Mouse (Mus musculus) midbrain, embryonic 16.5 days (tissue): ENCODE results near the gene Sap18b. TPM values are rescaled to one million over a fixed set of nuclear protein-coding genes. Genes with fewer than 3 reads are reported as not detected.
A peak's percentile ranks its signal among the peaks of the same experiment; 100 is the strongest.
"Not testable (repeated sequence)": the region's sequence is repeated elsewhere in the genome, so short reads cannot be mapped to it uniquely, and the experiment has no call there.

Experiments used
- ATAC-seq: fragments of 200-750 bp; cut with Nextera tagmentation; 2 replicates; pipeline ENCODE4 v1.8.0; 2017; ENCODE audit warnings: moderate TSS enrichment
- H3K27ac ChIP-seq: fragments of 300-500 bp; sonication (generic); 2 replicates; pipeline ENCODE4 v1.5.1; 2014; ENCODE audit warnings: mild to moderate bottlenecking, low read length, mixed read lengths
- H3K27me3 ChIP-seq: fragments of 300-500 bp; sonication (generic); 2 replicates; pipeline ENCODE4 v1.6.1; 2014; ENCODE audit warnings: low read depth, low read length, mixed read lengths; ENCODE audit not compliant: control insufficient read depth, insufficient read depth
- H3K36me3 ChIP-seq: fragments of 300-500 bp; sonication (generic); 2 replicates; pipeline ENCODE4 v1.6.1; 2014; ENCODE audit warnings: mild to moderate bottlenecking, low read length, moderate library complexity, mixed read lengths; ENCODE audit not compliant: control insufficient read depth, insufficient read depth
- H3K4me1 ChIP-seq: fragments of 300-500 bp; sonication (generic); 2 replicates; pipeline ENCODE4 v1.6.1; 2014; ENCODE audit warnings: mild to moderate bottlenecking, low read length, mixed read lengths; ENCODE audit not compliant: control insufficient read depth, insufficient read depth
- H3K4me2 ChIP-seq: fragments of 300-500 bp; sonication (generic); 2 replicates; pipeline ENCODE4 v1.6.1; 2014; ENCODE audit warnings: mild to moderate bottlenecking, low read length, mixed read lengths
- H3K4me3 ChIP-seq: fragments of 300-500 bp; sonication (generic); 2 replicates; pipeline ENCODE4 v1.5.1; 2014; ENCODE audit warnings: low read depth, mild to moderate bottlenecking, low read length, moderate library complexity, mixed read lengths
- H3K9ac ChIP-seq: fragments of 300-500 bp; sonication (generic); 2 replicates; pipeline ENCODE4 v1.6.1; 2014; ENCODE audit warnings: low read depth, low read length, mixed read lengths
- H3K9me3 ChIP-seq: fragments of 300-500 bp; sonication (generic); replicated peaks from 2 replicates; pipeline ENCODE4 v1.6.1; 2014; ENCODE audit warnings: mild to moderate bottlenecking, low read length, mixed read lengths; ENCODE audit not compliant: control insufficient read depth, poor library complexity, severe bottlenecking
- WGBS: fragments of 180-500 bp; shearing (Covaris S2); extraction: QIAGEN DNeasy Blood & Tissue Kit; methylation state at CpG from one replicate; pipeline ENCODE4 v1.1.7; 2014; 5-methylcytosine and 5-hydroxymethylcytosine counted together
- polyA plus RNA-seq: library from polyadenylated mRNA; unstranded; fragments of >200 nt; fragmentation: Nextera tagmentation; extraction: Ambion mirVana; gene quantifications from 2 replicates; pipeline ENCODE4 v1.2.1, GENCODE M21; 2015

Gene Sap18b
- polyA plus RNA-seq, 1 experiment from 2014 or later: 209 TPM

DNA sequence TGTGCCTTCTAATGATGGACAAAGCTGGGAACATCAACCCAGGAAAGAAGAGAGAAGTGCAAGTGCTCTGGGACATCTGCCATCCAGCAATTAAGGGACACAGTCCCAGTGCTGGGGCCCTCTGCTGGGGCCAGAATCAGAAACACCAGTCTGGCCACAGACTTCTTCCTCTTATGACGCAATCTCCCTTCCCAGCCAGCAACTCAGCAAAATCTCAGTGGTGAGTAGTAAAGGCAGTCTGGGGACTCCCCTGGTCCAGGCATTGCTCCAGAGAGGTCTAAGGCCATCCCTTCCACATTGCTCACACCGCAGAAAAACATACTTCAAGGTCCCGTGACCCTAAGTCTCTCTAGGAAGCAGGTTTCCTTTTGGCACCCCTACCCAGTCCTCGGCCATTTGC is 27.1 kb downstream of the Sap18b start:
- Histone ChIP-seq H3K4me2 (peak overlapping the region; percentile 85), H3K9me3 (no peaks in the 10 kb centered on the region), H3K4me1 (peaks cover 11% of the 10 kb centered on the region), H3K27me3 (no peaks in the 10 kb centered on the region), H3K4me3 (peak overlapping the region; percentile 53), H3K9ac (peak overlapping the region; percentile 70), H3K27ac (no peak overlapping the region), H3K36me3 (no peaks in the 10 kb centered on the region)
- WGBS: 76% methylated on average over 4 of the region's 4 CpGs
- ATAC-seq: no peak

DNA sequence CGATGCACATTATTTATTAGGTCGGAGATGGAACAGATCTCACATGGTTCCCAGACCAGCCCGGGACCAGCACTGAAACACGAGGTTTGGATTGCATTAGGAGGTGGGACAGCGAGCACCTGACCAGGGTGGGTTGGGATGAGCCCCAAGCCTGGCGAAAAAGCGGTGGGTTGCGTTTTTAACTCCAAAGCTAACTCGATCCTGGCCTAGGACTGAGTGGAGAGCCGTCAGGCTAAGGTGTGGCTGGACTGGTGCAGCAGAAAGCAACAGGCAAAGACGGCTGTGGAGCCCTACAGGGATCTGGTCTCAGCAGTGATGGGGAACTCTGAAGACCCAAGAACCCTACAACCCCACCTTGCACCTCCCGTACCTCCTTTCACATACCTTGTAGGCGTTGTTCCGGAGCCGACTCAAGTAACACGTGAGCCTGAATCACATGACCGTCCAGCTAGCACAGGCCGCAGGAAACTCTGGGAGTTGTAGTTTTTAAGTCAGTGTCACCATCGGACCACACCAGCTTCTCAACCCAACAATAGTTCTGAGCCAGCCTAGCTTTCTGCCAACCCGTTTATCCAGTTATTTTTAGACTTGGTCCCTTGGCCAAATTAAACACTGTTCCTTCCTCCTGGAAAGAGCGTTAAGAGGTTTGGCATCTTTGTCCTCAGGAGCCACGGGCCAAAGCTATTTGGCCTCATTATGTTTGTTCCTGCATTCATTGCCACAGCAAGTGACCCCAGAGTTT is 28.1 kb downstream of the Sap18b start, which contains the start of gene Slc38a7:
Slc38a7 (minus strand) TSS at position 438 of the 742 bp plus-strand sequence.
- Histone ChIP-seq H3K36me3 (no peaks in the 10 kb centered on the region), H3K4me1 (peaks cover 11% of the 10 kb centered on the region), H3K27me3 (no peaks in the 10 kb centered on the region), H3K9me3 (no peaks in the 10 kb centered on the region), H3K4me3 (peak within 1 kb of the TSS; percentile 53), H3K27ac (0 out of 2 replicates have a peak within 1 kb of the TSS, but pooled peaks have one; percentile 31), H3K9ac (peak within 1 kb of the TSS; percentile 70), H3K4me2 (peak within 1 kb of the TSS; percentile 85)
- ATAC-seq: peak; percentile 96
- 6% methylated on average over 22 of the region's 22 CpGs for WGBS

DNA sequence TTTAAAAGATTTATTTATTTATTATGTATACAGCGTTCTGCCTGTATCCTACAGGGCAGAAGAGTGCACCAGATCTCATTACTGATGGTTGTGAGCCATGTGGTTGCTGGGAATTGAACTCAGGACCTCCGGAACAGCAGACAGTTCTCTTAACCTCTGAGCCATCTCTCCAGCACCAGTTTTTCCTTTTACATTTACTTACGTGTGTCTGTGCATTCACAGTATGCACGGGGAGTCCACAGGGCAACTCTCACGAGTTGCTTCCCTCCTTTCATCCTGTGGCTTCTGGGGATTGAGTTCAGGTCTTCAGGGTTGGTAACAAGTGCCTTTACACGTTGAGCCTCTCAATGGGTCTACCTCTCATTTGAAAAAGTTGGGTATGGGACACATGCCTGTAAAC is 29.0 kb downstream of the Sap18b start:
- Histone ChIP-seq H3K27ac (no peak overlapping the region), H3K4me1 (peaks cover 11% of the 10 kb centered on the region), H3K9me3 (no peaks in the 10 kb centered on the region), H3K9ac (no peak overlapping the region), H3K27me3 (no peaks in the 10 kb centered on the region), H3K4me3 (no peak overlapping the region), H3K36me3 (no peaks in the 10 kb centered on the region), H3K4me2 (no peak overlapping the region)
- WGBS: 89% methylated on average over 6 of the region's 6 CpGs
- ATAC-seq: no peak

DNA sequence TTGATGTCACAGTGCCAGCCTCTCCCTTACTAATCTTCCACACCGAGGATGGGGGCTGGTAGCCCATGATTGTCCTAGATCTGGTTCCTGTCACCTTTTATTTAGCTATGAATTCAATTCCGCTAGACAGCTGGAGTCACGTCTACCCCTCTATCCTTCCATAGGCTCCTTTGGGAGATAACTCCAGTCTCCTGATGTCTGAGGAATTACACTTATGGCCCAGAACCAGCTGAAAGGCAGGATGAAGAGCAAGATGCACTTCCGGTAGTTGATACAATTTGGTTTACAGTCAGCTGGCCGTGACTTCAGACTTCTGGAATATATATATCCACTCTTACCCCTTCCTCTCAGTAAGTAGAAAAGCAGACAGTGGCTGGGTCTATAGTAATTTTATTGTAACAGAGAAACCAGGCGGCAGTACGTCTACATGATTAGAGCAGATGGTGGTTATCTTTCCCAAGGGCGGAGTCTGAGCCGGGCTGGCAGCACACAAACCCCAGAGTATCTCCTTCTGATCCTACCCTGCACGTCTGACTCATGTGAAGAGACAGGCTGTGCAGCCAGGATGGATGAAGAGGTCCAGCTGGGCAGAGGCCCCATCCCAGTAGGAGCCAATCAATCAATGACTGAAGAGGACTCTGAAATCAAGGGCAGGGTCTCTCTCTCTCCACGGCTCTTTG is 38.8 kb downstream of the Sap18b start:
- H3K36me3 ChIP-seq: peaks cover 26% of the 10 kb centered on the region
- H3K27me3 ChIP-seq, H3K4me2 ChIP-seq, H3K9me3 ChIP-seq, H3K27ac ChIP-seq, H3K9ac ChIP-seq, H3K4me3 ChIP-seq, ATAC-seq, H3K4me1 ChIP-seq: not testable (repeated sequence)
- 88% methylated on average over 10 of the region's 11 CpGs for WGBS

DNA sequence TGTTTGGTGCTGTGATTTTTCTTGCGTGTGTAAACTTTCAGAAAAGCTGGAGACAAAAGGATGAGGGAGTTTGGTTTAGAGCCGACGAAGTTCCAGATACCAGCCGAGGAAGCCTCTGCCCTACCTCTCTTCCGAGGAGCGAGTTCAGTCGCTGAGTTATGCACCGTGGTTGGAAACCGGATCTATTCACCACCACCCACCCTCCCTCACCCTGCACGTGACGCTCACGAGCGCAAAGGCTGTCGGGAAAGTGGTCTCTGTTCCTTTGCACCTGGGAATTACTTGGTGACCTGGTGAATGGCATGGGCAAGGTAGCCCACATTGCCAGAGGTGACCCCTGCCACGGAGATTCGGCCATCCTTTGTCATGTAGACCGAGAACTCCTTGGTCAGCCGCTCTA is 39.7 kb downstream of the Sap18b start:
- H3K36me3 ChIP-seq: peaks cover 33% of the 10 kb centered on the region
- not testable (repeated sequence) for H3K27me3 ChIP-seq, H3K9me3 ChIP-seq, H3K4me3 ChIP-seq, H3K9ac ChIP-seq, H3K4me1 ChIP-seq, H3K4me2 ChIP-seq, H3K27ac ChIP-seq, ATAC-seq
- WGBS: 96% methylated on average over 17 of the region's 18 CpGs

DNA sequence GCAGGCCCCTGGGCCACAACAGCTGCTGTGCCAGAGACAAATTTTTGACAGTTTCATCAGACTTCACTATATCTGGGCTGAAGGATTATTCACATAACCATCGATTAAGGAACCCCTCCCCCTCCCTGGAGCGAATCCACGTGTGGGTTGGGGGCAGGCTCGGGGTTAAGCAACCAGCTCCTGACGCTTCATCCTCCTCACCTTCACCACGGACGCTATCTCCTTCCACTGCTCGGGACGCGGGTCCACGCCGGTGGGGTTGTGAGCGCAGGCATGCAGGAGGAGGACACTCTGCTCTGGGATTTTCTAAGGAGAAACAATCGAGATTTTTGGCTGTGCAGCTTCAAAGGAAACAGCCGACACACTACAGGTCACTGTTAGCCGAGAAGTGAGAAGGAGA is 46.5 kb downstream of the Sap18b start:
- WGBS: 96% methylated on average over 16 of the region's 16 CpGs
- ATAC-seq: no peak
- no peak overlapping the region for H3K9ac ChIP-seq

DNA sequence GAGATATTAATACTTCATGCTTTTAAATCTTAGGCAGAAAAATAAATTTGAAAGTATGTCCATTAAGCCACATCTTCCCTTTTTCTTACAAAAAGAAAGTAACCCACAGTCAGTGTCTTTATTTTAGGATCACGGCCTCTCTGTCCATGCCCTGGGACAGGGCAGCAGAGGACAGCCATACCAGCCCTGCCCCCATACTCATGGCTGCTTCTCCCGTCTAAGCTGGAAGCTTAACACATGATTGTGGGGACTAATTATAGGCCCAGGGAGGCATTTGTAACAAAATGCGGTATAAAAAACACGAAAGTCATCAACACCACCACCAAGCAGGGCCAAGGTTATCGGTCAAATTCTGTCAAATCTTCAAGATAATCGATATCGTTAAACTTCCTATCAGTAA is 50.1 kb downstream of the Sap18b start:
- H3K27ac ChIP-seq: no peak overlapping the region
- no peaks in the 10 kb centered on the region for H3K27me3 ChIP-seq
- ATAC-seq: no peak
- no peak overlapping the region for H3K4me2 ChIP-seq
- no peak overlapping the region for H3K4me3 ChIP-seq
- H3K4me1 ChIP-seq: peaks cover 8% of the 10 kb centered on the region; the same call in 1 of the 2 replicates
- 97% methylated on average over 7 of the region's 7 CpGs for WGBS
- H3K9me3 ChIP-seq: no peaks in the 10 kb centered on the region
- H3K9ac ChIP-seq: no peak overlapping the region
- H3K36me3 ChIP-seq: peaks cover 40% of the 10 kb centered on the region

More for the DNA sequence above, 46.5 kb downstream of the Sap18b start:
- H3K27me3 ChIP-seq: no peaks in the 10 kb centered on the region
- H3K4me1 ChIP-seq: no peaks in the 10 kb centered on the region
- H3K4me2 ChIP-seq: no peak overlapping the region
- H3K36me3 ChIP-seq: peaks cover 55% of the 10 kb centered on the region
- no peak overlapping the region for H3K4me3 ChIP-seq
- no peaks in the 10 kb centered on the region for H3K9me3 ChIP-seq
- no peak overlapping the region for H3K27ac ChIP-seq
